Mouse (Mus musculus): ENCODE results near the gene Hspa1l.

Gene Hspa1l

GRCm38 (mm10) chr17:34949553-34949969 is 22.9 kb upstream of the Hspa1l start:
- Histone ChIP-seq H3K9me3 (ENCODE audit: low read length) (no peaks in the 10 kb centered on the region), H3K4me1 (replicated peaks; ENCODE audit: low read depth, low read length) (peaks cover 21% of the 10 kb centered on the region), H3K36me3 (ENCODE audit: insufficient read depth, low read length) (peaks cover 28% of the 10 kb centered on the region), H3K27me3 (ENCODE audit: insufficient read depth, low read length) (no peaks in the 10 kb centered on the region), H3K4me3 (replicated peaks; ENCODE audit: low read length) (peak overlapping the region; percentile 96)
- TF ChIP-seq POU5F1 (IDR thresholded peaks at IDR 0.05; ENCODE audit: borderline replicate concordance, low read length) (no peak), NANOG (IDR thresholded peaks at IDR 0.05; ENCODE audit: borderline replicate concordance, low read length) (no peak), CTCF (conservative IDR thresholded peaks at IDR 0.05; ENCODE audit: low read length) (no peak)

GRCm38 (mm10) chr17:34950514-34951455 is 21.7 kb upstream of the Hspa1l start:
- TF ChIP-seq NANOG (IDR thresholded peaks at IDR 0.05; ENCODE audit: borderline replicate concordance, low read length) (no peak), CTCF (conservative IDR thresholded peaks at IDR 0.05; ENCODE audit: low read length) (peak; percentile 15; the same call in 1 of the 2 replicates), POU5F1 (IDR thresholded peaks at IDR 0.05; ENCODE audit: borderline replicate concordance, low read length) (no peak)
- Histone ChIP-seq H3K27me3 (ENCODE audit: insufficient read depth, low read length) (peaks cover 4% of the 10 kb centered on the region; the same call in 1 of the 2 replicates), H3K36me3 (ENCODE audit: insufficient read depth, low read length) (peaks cover 28% of the 10 kb centered on the region), H3K9me3 (ENCODE audit: low read length) (no peaks in the 10 kb centered on the region), H3K4me3 (replicated peaks; ENCODE audit: low read length) (peak overlapping the region; percentile 96), H3K4me1 (replicated peaks; ENCODE audit: low read depth, low read length) (peaks cover 21% of the 10 kb centered on the region)

- H3K27me3 ChIP-seq (ENCODE audit: insufficient read depth, low read length): peaks cover 9% of the 10 kb centered on the region; the same call in 1 of the 2 replicates
- TF ChIP-seq POU5F1 (IDR thresholded peaks at IDR 0.05; ENCODE audit: borderline replicate concordance, low read length): no peak
- TF ChIP-seq NANOG (IDR thresholded peaks at IDR 0.05; ENCODE audit: borderline replicate concordance, low read length): no peak
- no peak for TF ChIP-seq CTCF (conservative IDR thresholded peaks at IDR 0.05; ENCODE audit: low read length)
- peak overlapping the region; percentile 96 for H3K4me3 ChIP-seq (replicated peaks; ENCODE audit: low read length)
- peaks cover 28% of the 10 kb centered on the region for H3K36me3 ChIP-seq (ENCODE audit: insufficient read depth, low read length)
- no peaks in the 10 kb centered on the region for H3K9me3 ChIP-seq (ENCODE audit: low read length)
- H3K4me1 ChIP-seq (replicated peaks; ENCODE audit: low read depth, low read length): peaks cover 21% of the 10 kb centered on the region
Measured at GRCm38 (mm10) chr17:34951636-34952377, 20.7 kb upstream of the Hspa1l start.

GRCm38 (mm10) chr17:34952378-34953040 is 20.0 kb upstream of the Hspa1l start:
- TF ChIP-seq CTCF (conservative IDR thresholded peaks at IDR 0.05; ENCODE audit: low read length): peak; percentile 73
- no peak for TF ChIP-seq NANOG (IDR thresholded peaks at IDR 0.05; ENCODE audit: borderline replicate concordance, low read length)
- TF ChIP-seq POU5F1 (IDR thresholded peaks at IDR 0.05; ENCODE audit: borderline replicate concordance, low read length): no peak
- Histone ChIP-seq H3K9me3 (ENCODE audit: low read length) (no peaks in the 10 kb centered on the region), H3K36me3 (ENCODE audit: insufficient read depth, low read length) (peaks cover 28% of the 10 kb centered on the region), H3K4me1 (replicated peaks; ENCODE audit: low read depth, low read length) (peaks cover 21% of the 10 kb centered on the region), H3K4me3 (replicated peaks; ENCODE audit: low read length) (peak overlapping the region; percentile 96), H3K27me3 (ENCODE audit: insufficient read depth, low read length) (peaks cover 14% of the 10 kb centered on the region; the same call in 1 of the 2 replicates)

- no peak for TF ChIP-seq NANOG (IDR thresholded peaks at IDR 0.05; ENCODE audit: borderline replicate concordance, low read length)
- no peak for TF ChIP-seq POU5F1 (IDR thresholded peaks at IDR 0.05; ENCODE audit: borderline replicate concordance, low read length)
- no peak for TF ChIP-seq CTCF (conservative IDR thresholded peaks at IDR 0.05; ENCODE audit: low read length)
- Histone ChIP-seq H3K4me1 (replicated peaks; ENCODE audit: low read depth, low read length) (peaks cover 21% of the 10 kb centered on the region), H3K9me3 (ENCODE audit: low read length) (no peaks in the 10 kb centered on the region), H3K27me3 (ENCODE audit: insufficient read depth, low read length) (peaks cover 14% of the 10 kb centered on the region), H3K36me3 (ENCODE audit: insufficient read depth, low read length) (peaks cover 28% of the 10 kb centered on the region), H3K4me3 (replicated peaks; ENCODE audit: low read length) (peak overlapping the region; percentile 96)
Measured at GRCm38 (mm10) chr17:34953258-34953657, 19.2 kb upstream of the Hspa1l start.

GRCm38 (mm10) chr17:34953904-34954303 is 18.6 kb upstream of the Hspa1l start:
- H3K9me3 ChIP-seq (ENCODE audit: low read length): no peaks in the 10 kb centered on the region

GRCm38 (mm10) chr17:34954831-34955230 is 17.7 kb upstream of the Hspa1l start:
- H3K27me3 ChIP-seq (ENCODE audit: insufficient read depth, low read length): peaks cover 17% of the 10 kb centered on the region
- H3K4me3 ChIP-seq (replicated peaks; ENCODE audit: low read length): no peak overlapping the region
- H3K36me3 ChIP-seq (ENCODE audit: insufficient read depth, low read length): peaks cover 23% of the 10 kb centered on the region
- TF ChIP-seq NANOG (IDR thresholded peaks at IDR 0.05; ENCODE audit: borderline replicate concordance, low read length): no peak
- no peak for TF ChIP-seq CTCF (conservative IDR thresholded peaks at IDR 0.05; ENCODE audit: low read length)
- no peak for TF ChIP-seq POU5F1 (IDR thresholded peaks at IDR 0.05; ENCODE audit: borderline replicate concordance, low read length)
- H3K4me1 ChIP-seq (replicated peaks; ENCODE audit: low read depth, low read length): peaks cover 23% of the 10 kb centered on the region
- H3K9me3 ChIP-seq (ENCODE audit: low read length): no peaks in the 10 kb centered on the region

More at GRCm38 (mm10) chr17:34953904-34954303, 18.6 kb upstream of the Hspa1l start:
- no peak for TF ChIP-seq CTCF (conservative IDR thresholded peaks at IDR 0.05; ENCODE audit: low read length)
- no peak for TF ChIP-seq POU5F1 (IDR thresholded peaks at IDR 0.05; ENCODE audit: borderline replicate concordance, low read length)
- no peak for TF ChIP-seq NANOG (IDR thresholded peaks at IDR 0.05; ENCODE audit: borderline replicate concordance, low read length)
- Histone ChIP-seq H3K36me3 (ENCODE audit: insufficient read depth, low read length) (peaks cover 28% of the 10 kb centered on the region), H3K4me1 (replicated peaks; ENCODE audit: low read depth, low read length) (peaks cover 21% of the 10 kb centered on the region), H3K27me3 (ENCODE audit: insufficient read depth, low read length) (peaks cover 14% of the 10 kb centered on the region), H3K4me3 (replicated peaks; ENCODE audit: low read length) (no peak overlapping the region)
